16 mouse cellular contexts compared by ENCODE assay signal in the genomic region with DNA sequence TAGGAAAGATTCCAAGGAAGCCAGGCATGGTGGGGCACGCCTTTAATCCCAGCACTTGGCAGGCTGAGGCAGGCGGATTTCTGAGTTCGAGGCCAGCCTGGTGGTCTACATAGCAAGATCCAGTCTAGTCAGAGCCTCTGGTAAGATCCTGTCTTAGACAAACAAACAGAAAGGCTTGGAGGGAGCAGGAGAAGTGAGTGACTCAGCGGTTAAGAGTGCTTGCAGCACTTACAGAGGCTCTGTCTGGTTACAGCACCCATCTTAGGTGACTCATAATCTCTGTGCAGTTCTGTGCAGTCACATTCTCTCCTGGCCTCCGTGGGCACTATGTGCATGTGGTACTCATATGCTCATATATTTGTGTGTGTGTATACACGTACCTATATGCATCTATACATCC. TPM values are rescaled to one million over a fixed set of nuclear protein-coding genes. Genes with fewer than 3 reads are reported as not detected.
DNase-seq lines count a peak whose midpoint lies in the region; ATAC-seq and TF ChIP-seq lines count a peak whose summit lies in the region.
"Had no signal": no experiment of that assay in that cellular context is flagged by ENCODE, and none has a peak within 500 bp of the region (broad histone marks: within the 10 kb centered on the region; RNA-seq: fewer than 3 reads in every experiment).

No protein-coding gene starts in this region.

- peaks cover 53% of the 10 kb centered on the region for H3K79me2 ChIP-seq in liver, adult 2 months (ENCODE audit: control insufficient read depth, insufficient read depth, low read length)
- H3K79me2 ChIP-seq in C2C12 (ENCODE audit: control insufficient read depth, insufficient read depth), result peaks cover 96% of the 10 kb centered on the region
- H3K79me2 ChIP-seq in myocyte (ENCODE audit: control insufficient read depth, insufficient read depth), result peaks cover 90% of the 10 kb centered on the region

- TF ChIP-seq POLR2A in liver, adult 2 months (IDR thresholded peaks at IDR 0.05; ENCODE audit: extremely low read depth, insufficient read depth, low read length), result no peak
- TF ChIP-seq POLR2A in bone marrow macrophage, adult 2 months (IDR thresholded peaks at IDR 0.05; ENCODE audit: borderline replicate concordance, low read depth, low read length), result no peak
- TF ChIP-seq POLR2A in myocyte (IDR thresholded peaks at IDR 0.05; ENCODE audit: insufficient read length, low read depth), result no peak

- no peak for ATAC-seq in CD4-positive, CD25-positive, alpha-beta regulatory T cell, adult 4 months
- ATAC-seq: forebrain, postnatal 0 days; midbrain, embryonic 16.5 days had no signal

- H3K4me1 ChIP-seq in liver, adult 2 months (ENCODE audit: control insufficient read depth, insufficient read depth, low read length), result peaks cover 45% of the 10 kb centered on the region
- H3K4me1 ChIP-seq in bone marrow macrophage, adult 2 months (ENCODE audit: control insufficient read depth, insufficient read depth, low read length), result peaks cover 52% of the 10 kb centered on the region

- no peak for DNase-seq in liver, adult 2 months (ENCODE audit: extremely low read depth, low read depth, low spot score)
- no peak for DNase-seq in liver
- DNase-seq in c-Kit-positive CD71-positive TER-119-positive erythroid progenitor cells, embryonic 14.5 days (ENCODE audit: low spot score), result no peak
- DNase-seq: cerebellum, adult 8-10 months; forebrain, postnatal 0 days; kidney, adult 18-20 months; retina, postnatal 1 day; spleen, adult 18-20 months; thymus, postnatal 36 days had no signal

- no peak for TF ChIP-seq CTCF in liver, adult 2 months (IDR thresholded peaks at IDR 0.05; ENCODE audit: low read depth, low read length)
- no peak for TF ChIP-seq CTCF in C2C12 (IDR thresholded peaks at IDR 0.05; ENCODE audit: control insufficient read depth, insufficient read depth, insufficient read length)
- no peak for TF ChIP-seq CTCF in bone marrow macrophage, adult 2 months (IDR thresholded peaks at IDR 0.05; ENCODE audit: low read depth, low read length)

- 0 out of 2 replicates have a peak overlapping the region, but pooled peaks have one; percentile 12 for H3K9ac ChIP-seq in liver, adult 2 months (ENCODE audit: low read depth, low read length)
- H3K9ac ChIP-seq: forebrain, postnatal 0 days; hindbrain, embryonic 12.5 days; neural tube, embryonic 13.5 days had no signal

- H3K27ac ChIP-seq in liver, adult 2 months (replicated peaks; ENCODE audit: insufficient read depth, low read depth, low read length), result no peak overlapping the region
- 0 out of 2 replicates have a peak overlapping the region, but pooled peaks have one; percentile 26 for H3K27ac ChIP-seq in bone marrow macrophage, adult 2 months (ENCODE audit: insufficient read depth, low read depth, low read length)
- H3K27ac ChIP-seq: hindbrain, embryonic 12.5 days; neural tube, embryonic 13.5 days had no signal

- peaks cover 87% of the 10 kb centered on the region for H3K79me3 ChIP-seq in C2C12 (ENCODE audit: low read depth)

- peaks cover 33% of the 10 kb centered on the region for H3K36me3 ChIP-seq in liver, adult 2 months (ENCODE audit: control insufficient read depth, insufficient read depth, low read length)
- H3K36me3 ChIP-seq in C2C12 (ENCODE audit: control insufficient read depth, insufficient read depth) (peaks cover 59% of the 10 kb centered on the region), myocyte (ENCODE audit: control insufficient read depth, insufficient read depth) (peaks cover 47% of the 10 kb centered on the region)

- WGBS in liver, adult 2 months, result 39% methylated on average over 6 of the region's 6 CpGs

- H3K4me3 ChIP-seq in liver, adult 2 months (ENCODE audit: insufficient read depth, low read depth, low read length), result no peak overlapping the region
- H3K4me3 ChIP-seq in C2C12 (ENCODE audit: insufficient read depth, poor library complexity, severe bottlenecking) (no peak overlapping the region), myocyte (peak overlapping the region; percentile 16)
- no peak overlapping the region for H3K4me3 ChIP-seq in bone marrow macrophage, adult 2 months (ENCODE audit: insufficient read depth, low read length)
- H3K4me3 ChIP-seq: hindbrain, embryonic 12.5 days; neural tube, embryonic 13.5 days had no signal

- no peaks in the 10 kb centered on the region for H3K27me3 ChIP-seq in liver, adult 2 months (ENCODE audit: control insufficient read depth, insufficient read depth, low read length)
- H3K27me3 ChIP-seq in C2C12 (ENCODE audit: control insufficient read depth, insufficient read depth, insufficient read length), result no peaks in the 10 kb centered on the region
- no peaks in the 10 kb centered on the region for H3K27me3 ChIP-seq in myocyte (ENCODE audit: control insufficient read depth, insufficient read depth, insufficient read length)
- H3K27me3 ChIP-seq: hindbrain, embryonic 12.5 days; neural tube, embryonic 13.5 days had no signal

- H3ac ChIP-seq in C2C12 (ENCODE audit: control insufficient read depth, insufficient read length, low read depth) (no peak overlapping the region), myocyte (ENCODE audit: control insufficient read depth, insufficient read length) (no peak overlapping the region)

- peak overlapping the region; percentile 61 for H3K4me2 ChIP-seq in myocyte (ENCODE audit: low read depth)
- H3K4me2 ChIP-seq: hindbrain, embryonic 12.5 days; neural tube, embryonic 13.5 days had no signal

TF ChIP-seq in C2C12, 6 proteins besides CTCF, POLR2A, EP300 and RAD21:
- TF ChIP-seq MYOG (IDR thresholded peaks at IDR 0.05; ENCODE audit: control insufficient read depth, extremely low read depth, insufficient read length) (no peak), MAX (IDR thresholded peaks at IDR 0.05) (peak; percentile 16), FOSL1 (IDR thresholded peaks at IDR 0.05; ENCODE audit: insufficient read depth, low read length, poor library complexity, severe bottlenecking) (peak; percentile 92), CEBPB (IDR thresholded peaks at IDR 0.05; ENCODE audit: low read depth) (peak; percentile 67), USF1 (IDR thresholded peaks at IDR 0.05; ENCODE audit: low read depth) (no peak)

TF ChIP-seq in myocyte, 11 proteins besides CTCF, POLR2A, EP300 and RAD21:
- no peak for TF ChIP-seq MYOG (IDR thresholded peaks at IDR 0.05; ENCODE audit: control insufficient read depth in 1 of 3, insufficient read depth in 1 of 3, insufficient read length in 2 of 3, low read depth in 2 of 3)
- TF ChIP-seq CEBPB (IDR thresholded peaks at IDR 0.05; ENCODE audit: insufficient read depth, poor library complexity, severe bottlenecking), result 0 out of 2 replicates have a peak, but pooled peaks have one; percentile 10
TF ChIP-seq in myocyte: peak in this region for 1.

RNA-seq across cellular contexts. Expression of a gene that starts 7.9 kb away (rescaled TPM):
- total RNA-seq in liver, adult 2 months (2014; rRNA removed), result 699 and 816 TPM in 2 replicates
- 2,160 and 2,362 TPM in 2 replicates for polyA plus RNA-seq in liver, adult 2 months (2012; rRNA removed)
- polyA plus RNA-seq in C2C12 (2012; fragmentation: generic; extraction: Trizol), result 372 TPM
- 647 and 669 TPM in 2 replicates for polyA plus RNA-seq in bone marrow macrophage, adult 2 months (2012; ENCODE audit: insufficient read depth, insufficient read length, missing spikeins)
- polyA plus RNA-seq in myocyte (2012; fragmentation: generic; extraction: Trizol), result 691 TPM
- 1,000 to 10,000 TPM; 1,029 to 1,509 TPM for polyA plus RNA-seq in CD4-positive, CD25-positive, alpha-beta regulatory T cell, adult 4 months (2017; shearing (Covaris generic))

RNA-seq across cellular contexts. Expression of a gene that starts 30.3 kb away (rescaled TPM):
- 1.3 and 2.5 TPM in 2 replicates for total RNA-seq in liver, adult 2 months (2014; rRNA removed)
- polyA plus RNA-seq in liver, adult 2 months (2012; rRNA removed), result 1.7 and 2.2 TPM in 2 replicates
- polyA plus RNA-seq in C2C12 (2012; fragmentation: generic; extraction: Trizol) (76.6 TPM), myocyte (2012; fragmentation: generic; extraction: Trizol) (62.6 TPM)
- polyA plus RNA-seq in bone marrow macrophage, adult 2 months (2012; ENCODE audit: insufficient read depth, insufficient read length, missing spikeins), result 18.9 and 23.2 TPM in 2 replicates
- 10 to 100 TPM in 1 of 2 experiments, 1 to 10 TPM in 1; 7.7 to 16.0 TPM for polyA plus RNA-seq in CD4-positive, CD25-positive, alpha-beta regulatory T cell, adult 4 months (2017; shearing (Covaris generic))

RNA-seq across cellular contexts. Expression of a gene that starts 56.9 kb away (rescaled TPM):
- 0.09 and 0.27 TPM in 2 replicates for total RNA-seq in liver, adult 2 months (2014; rRNA removed)
- 0.31 and 0.56 TPM in 2 replicates for polyA plus RNA-seq in liver, adult 2 months (2012; rRNA removed)
- polyA plus RNA-seq in C2C12 (2012; fragmentation: generic; extraction: Trizol), result 17.7 TPM
- 4.0 and 10.3 TPM in 2 replicates for polyA plus RNA-seq in bone marrow macrophage, adult 2 months (2012; ENCODE audit: insufficient read depth, insufficient read length, missing spikeins)
- 40.9 TPM for polyA plus RNA-seq in myocyte (2012; fragmentation: generic; extraction: Trizol)
- polyA plus RNA-seq in CD4-positive, CD25-positive, alpha-beta regulatory T cell, adult 4 months (2017; shearing (Covaris generic)), result 1 to 10 TPM; 1.2 to 2.3 TPM
